11 mouse cellular contexts compared by ENCODE assay signal in the genomic region with DNA sequence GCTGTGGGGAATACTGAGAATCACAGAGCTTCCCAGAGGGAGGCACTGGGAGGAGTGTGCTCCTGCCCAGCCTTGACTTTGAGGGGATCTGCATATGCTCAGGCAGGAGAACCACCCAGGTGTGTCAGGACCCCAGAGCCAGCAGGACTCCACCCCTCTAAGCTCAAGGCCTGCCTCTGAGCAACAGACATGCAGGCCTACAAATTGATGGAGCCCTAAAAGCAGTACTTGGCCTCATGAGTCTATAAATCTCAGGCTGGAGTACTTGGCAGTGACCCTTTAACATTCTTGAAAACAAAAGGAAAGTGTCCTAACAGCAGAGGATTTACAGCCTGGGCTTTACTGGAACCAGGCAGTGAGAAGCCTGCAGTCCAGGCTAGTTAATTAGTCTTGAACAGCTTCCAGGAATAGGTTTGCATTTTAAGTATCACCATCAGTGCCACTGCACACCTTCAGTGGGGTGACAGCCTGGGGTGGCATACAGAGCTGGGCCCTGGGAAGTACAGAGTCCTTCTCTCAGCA.
DNase-seq lines count a peak whose midpoint lies in the region; ATAC-seq lines count a peak whose summit lies in the region.
"Had no signal": no experiment of that assay in that cellular context is flagged by ENCODE, and none has a peak within 500 bp of the region (broad histone marks: within the 10 kb centered on the region; RNA-seq: fewer than 3 reads in every experiment).

No protein-coding gene starts in this region.

- no peak for ATAC-seq in limb, embryonic 12.5 days (ENCODE audit: insufficient number of reproducible peaks, insufficient read depth, low FRiP score, low TSS enrichment, low read depth)

- no peaks in the 10 kb centered on the region for H3K36me3 ChIP-seq in limb, embryonic 12.5 days
- H3K36me3 ChIP-seq: heart, embryonic 15.5 days; liver, embryonic 15.5 days had no signal

- peak overlapping the region; percentile 64 for H3K27ac ChIP-seq in limb, embryonic 12.5 days
- H3K27ac ChIP-seq: heart, embryonic 15.5 days; liver, embryonic 15.5 days had no signal

- H3K4me2 ChIP-seq in limb, embryonic 12.5 days = no peak overlapping the region
- H3K4me2 ChIP-seq: heart, embryonic 15.5 days; liver, embryonic 15.5 days had no signal

- no peaks in the 10 kb centered on the region; the same call in 1 of the 2 replicates for H3K27me3 ChIP-seq in limb, embryonic 12.5 days
- H3K27me3 ChIP-seq: liver, embryonic 15.5 days had no signal

- H3K9ac ChIP-seq in limb, embryonic 12.5 days (replicated peaks) = no peak overlapping the region
- H3K9ac ChIP-seq: heart, embryonic 15.5 days; liver, embryonic 15.5 days had no signal

- no peaks in the 10 kb centered on the region for H3K9me3 ChIP-seq in limb, embryonic 12.5 days
- H3K9me3 ChIP-seq: heart, embryonic 15.5 days; liver, embryonic 15.5 days had no signal

- H3K4me3 ChIP-seq in limb, embryonic 12.5 days (replicated peaks) = no peak overlapping the region
- H3K4me3 ChIP-seq: heart, embryonic 15.5 days; liver, embryonic 15.5 days had no signal

- H3K4me1 ChIP-seq in limb, embryonic 12.5 days (replicated peaks) = peaks cover 61% of the 10 kb centered on the region
- H3K4me1 ChIP-seq: liver, embryonic 15.5 days had no signal

- peak; percentile 41 for DNase-seq in embryo, embryonic 11 days
- DNase-seq in embryo, embryonic 10 days (ENCODE audit: low spot score) = no peak
- DNase-seq in ES-CJ7 (ENCODE audit: low read depth, low spot score) = peak; percentile 4
- peak; percentile 60 for DNase-seq in hindlimb bud, embryonic 11.5 days (ENCODE audit: extremely low spot score, low read depth, low spot score)
- no peak for DNase-seq in frontal cortex, adult 2 months (ENCODE audit: extremely low spot score in 1 of 2, low spot score in 1 of 2)
- no peak for DNase-seq in ovary, adult 18-20 months (ENCODE audit: low spot score)
- DNase-seq in gastrocnemius, postnatal 10 days = no peak
- DNase-seq: cerebellum, postnatal 14 days had no signal

Comparison
In these comparisons a context has a peak if more than half of its experiments do, and no peak if none do; other contexts are left out.
1. DNase-seq: peak in embryo, embryonic 11 days (single experiment), ES-CJ7 (single experiment) and hindlimb bud, embryonic 11.5 days (single experiment); none in embryo, embryonic 10 days (single experiment), frontal cortex, adult 2 months (0 of 2), ovary, adult 18-20 months (single experiment) and gastrocnemius, postnatal 10 days (single experiment).